Mouse (Mus musculus) kidney, adult 11 months (tissue): Measurements from ENCODE around the gene Pcyt2.

Experiments
- DNase-seq: peaks from one replicate; pipeline ENCODE4 v3.0.0; 2022

Gene Pcyt2

DNA sequence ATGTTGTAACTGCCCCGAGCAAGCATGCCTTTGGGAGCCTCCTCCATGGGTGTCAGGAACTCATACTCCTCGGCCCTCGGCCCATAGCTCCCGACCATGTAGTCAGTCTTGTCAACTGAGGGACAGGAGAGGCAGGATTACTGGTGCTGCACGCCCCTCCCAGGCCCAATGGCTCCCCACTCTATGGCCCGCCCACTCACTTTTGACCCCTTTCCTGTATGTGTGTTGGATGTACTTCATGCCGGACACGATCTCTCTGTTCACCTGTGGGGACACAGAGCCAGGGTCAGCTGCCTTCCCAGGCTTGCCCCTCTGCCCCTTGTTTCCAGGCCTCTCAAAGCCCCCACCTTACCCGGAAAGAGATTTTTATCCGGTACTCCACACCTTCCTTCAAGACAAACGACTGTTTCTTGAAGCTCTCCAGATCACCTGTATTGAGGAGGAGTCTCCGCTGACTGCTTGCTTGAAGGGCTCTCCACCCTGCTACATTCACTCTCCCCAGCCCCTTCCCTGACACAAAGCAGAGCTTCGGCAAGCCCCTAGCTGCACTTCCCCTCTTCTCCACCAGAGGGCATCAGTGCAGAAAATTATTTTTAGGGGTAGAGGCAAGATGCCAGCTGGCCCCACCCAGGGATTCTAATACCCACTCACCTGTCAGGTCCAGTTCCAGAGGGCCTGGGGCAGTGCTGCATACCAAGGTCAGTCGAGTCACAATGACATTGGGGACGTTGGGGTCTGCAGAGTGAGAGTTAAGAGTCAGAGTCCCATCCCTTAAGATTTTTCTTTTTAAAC, 38.2 kb downstream of the Pcyt2 start:
- peak; percentile 63 for DNase-seq

DNA sequence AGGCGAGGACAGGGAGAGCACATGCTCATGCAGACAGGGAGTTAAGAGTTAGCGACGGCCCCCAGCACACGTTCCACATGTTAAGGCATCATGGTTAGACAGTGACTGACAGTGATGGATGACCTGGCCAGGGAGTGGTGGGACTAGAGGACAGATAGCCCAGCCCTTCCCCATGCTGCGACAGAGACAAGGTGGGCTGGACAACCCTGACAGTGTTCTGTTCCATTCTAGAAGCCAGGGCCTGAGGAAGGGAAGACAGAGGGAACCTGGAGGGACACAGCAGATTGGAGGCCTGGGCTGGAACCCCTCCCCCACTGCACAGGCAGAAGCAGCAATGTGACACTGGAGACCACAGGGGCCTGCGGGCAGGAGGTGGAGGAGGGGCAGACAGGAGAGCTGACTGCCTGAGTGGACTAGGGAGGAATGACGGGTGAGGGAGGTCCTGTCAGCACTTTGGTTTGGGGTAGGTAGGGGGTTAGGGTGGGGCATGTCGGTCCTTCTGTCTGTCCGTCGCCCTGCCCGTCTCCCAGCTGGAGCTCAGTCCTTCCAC, 39.0 kb downstream of the Pcyt2 start:
- peak; percentile 39 for DNase-seq

DNA sequence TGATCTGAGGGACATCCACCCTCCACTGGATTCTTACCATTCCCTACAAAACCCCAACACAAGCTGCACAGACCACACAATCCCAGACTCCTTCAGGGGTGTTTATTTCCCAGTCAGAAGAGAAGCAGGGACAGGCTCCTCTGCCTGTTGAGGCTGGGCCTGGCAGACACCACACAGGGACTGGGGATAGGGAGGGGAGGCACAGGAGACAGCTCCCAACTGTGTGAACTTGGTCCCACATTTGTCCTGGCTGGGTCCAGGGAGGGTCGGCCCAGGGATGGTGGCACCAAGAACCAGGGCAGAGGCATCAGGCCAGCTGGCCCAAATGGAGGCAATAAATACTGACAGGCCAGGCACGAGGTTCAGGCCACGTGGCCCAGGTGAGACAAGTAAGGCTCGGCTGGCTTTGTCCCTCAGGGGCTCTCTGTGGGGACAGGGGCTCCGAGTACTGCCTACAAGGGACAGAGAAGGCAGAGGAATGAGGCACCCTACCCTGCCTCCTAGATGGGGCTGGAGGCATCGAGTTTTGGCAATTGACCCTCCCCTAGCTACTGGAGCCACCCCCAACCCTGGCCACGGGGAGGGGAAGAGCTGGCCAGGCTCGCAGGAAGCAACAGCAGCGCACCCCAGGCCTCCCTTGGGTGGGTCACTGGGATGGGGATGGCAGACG, 39.6 kb downstream of the Pcyt2 start:
- peak; percentile 71 for DNase-seq

- peak; percentile 77 for DNase-seq
Observed at GRCm38 (mm10) chr11:120577211-120578023, 40.3 kb downstream of the Pcyt2 start.

GRCm38 (mm10) chr11:120576365-120576981, 41.3 kb downstream of the Pcyt2 start:
- peak; percentile 92 for DNase-seq

DNA sequence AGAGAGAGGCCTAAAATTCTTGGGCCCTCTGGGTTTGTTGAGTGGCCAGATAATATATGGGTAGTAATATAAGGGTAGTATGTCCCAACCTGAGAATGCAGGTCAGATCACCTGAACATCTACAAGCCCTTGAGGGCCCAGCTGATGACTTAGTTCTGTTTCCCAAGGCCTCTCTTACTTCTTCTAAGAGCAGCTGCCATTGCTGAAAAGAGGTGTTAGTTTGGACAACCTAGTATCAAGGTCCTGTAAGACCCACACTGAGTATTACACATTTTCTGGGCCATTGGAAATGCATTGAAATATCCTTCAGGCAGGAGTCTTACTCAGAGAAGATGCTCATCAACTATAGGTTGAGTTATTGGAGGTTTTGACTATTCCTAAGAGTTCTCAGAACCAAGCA, 41.8 kb downstream of the Pcyt2 start:
- no peak for DNase-seq

- DNase-seq = no peak
Observed at GRCm38 (mm10) chr11:120575046-120575445, 42.7 kb downstream of the Pcyt2 start.

GRCm38 (mm10) chr11:120574278-120574600, 43.5 kb downstream of the Pcyt2 start:
- no peak for DNase-seq

DNA sequence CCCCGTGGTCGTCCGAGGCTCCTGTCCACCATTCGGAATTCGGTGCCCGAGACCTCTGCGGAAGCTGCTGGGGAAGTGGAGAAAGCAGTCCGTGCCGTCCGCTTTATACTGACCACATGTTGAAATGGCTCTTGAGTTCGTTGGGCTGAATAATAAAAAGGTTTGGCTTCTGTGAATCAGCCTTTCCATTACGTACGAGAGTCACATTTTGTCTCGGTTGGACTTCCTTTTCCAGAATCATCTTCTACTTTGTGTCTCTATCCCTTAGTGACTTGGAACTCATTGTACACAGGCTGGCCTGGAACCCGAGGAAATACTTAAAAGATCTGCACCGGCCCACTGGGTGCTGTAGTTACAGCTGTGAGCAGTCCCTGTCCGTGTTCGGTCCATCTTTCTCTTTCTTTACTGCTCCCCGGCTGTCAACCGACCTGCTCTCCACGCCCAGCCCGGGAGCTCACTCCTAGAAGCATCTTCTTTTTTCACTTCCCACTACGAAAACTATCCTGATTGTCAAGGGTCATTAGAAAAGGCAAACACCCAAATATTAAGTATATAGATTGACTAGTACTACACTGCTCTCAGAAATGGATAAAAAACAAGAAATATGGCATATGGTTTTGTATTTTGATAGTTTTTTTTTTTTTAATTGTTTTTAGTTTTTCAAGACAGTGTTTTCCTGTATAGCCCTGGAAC, 44.0 kb downstream of the Pcyt2 start:
- peak; percentile 32 for DNase-seq

DNA sequence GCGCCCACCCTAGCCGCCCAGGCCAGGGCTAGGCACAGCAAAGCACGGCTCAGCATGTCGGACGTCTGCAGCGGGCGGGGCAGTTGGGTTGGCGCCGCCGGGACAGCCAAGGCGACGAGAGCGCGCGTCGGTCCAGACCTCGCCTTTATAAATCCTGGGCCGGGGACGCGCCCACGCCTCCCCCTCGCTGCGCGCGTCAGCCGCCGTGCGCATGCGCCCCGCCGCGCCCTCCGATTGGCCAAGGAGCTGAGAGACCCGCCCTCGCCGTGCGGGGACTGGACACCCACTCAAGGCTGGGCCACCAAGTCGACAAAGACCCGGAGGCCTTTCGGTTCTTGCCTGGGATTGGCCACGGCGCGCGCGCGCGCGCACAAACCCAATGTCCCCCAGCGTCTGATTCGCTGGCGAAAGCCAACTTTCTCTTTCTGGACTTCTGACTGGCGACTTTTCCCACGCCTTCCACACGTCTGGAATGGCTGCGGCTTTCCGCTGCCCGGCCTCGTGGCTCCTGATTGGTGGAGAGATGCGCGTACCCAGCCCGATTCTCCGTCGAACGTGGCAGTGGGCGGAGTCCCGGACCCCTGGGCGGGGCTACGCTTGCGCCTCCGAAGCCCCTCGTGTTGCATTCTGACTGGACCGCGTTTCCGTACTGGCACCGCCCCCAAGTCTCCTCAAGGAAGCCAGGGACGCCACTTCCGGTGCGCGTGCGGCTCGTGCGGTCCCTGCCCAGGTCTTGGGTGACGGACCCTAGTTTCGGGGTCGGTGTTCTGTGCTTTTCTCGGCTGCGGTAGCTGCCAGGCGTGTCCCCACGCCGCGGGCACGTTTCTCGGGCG, 44.8 kb downstream of the Pcyt2 start, which contains the start of gene P4hb:
Gene P4hb (minus strand): TSS at position 502 of the 833 bp plus-strand sequence.
- peak; percentile 100 for DNase-seq

DNA sequence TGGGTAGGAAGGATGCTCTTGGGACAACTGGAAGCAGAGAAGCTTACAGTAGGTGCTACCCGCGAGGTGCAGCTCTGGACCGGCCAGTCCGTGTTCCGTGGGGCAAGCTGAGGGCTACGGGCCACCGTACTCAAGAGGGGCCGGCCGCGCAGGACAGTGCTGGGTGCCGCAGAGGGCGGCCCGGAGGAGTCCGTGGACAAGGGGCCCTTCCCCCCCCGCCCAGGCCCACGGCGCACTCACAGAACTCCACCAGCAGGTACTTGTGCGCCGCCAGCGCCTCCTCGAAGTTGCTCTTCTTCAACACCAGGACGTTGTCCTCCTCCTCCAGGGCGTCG, 45.4 kb downstream of the Pcyt2 start:
- DNase-seq = no peak

- no peak for DNase-seq
Observed at GRCm38 (mm10) chr11:120571754-120572416, 45.9 kb downstream of the Pcyt2 start.

- DNase-seq = no peak
Observed at GRCm38 (mm10) chr11:120571122-120571521, 46.6 kb downstream of the Pcyt2 start.

DNA sequence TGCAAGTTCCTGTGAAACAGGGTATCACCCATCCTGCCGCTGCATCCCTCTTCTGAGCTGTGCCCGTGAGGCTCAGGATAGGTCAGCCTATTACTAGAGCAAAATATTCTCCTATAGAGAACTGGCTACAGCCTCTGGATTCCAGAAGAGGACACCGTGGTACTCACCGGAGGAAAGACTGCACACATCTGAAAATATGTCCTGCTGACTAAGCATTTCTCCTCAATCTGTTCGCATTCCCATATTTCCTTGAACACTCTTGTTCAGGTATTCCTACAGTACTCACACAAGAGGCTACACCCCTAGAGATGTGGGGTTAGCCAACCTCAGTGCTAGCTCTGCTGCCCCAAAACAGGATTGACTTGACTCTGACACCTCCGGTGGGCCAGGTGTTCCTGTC, 49.4 kb downstream of the Pcyt2 start:
- DNase-seq = no peak

GRCm38 (mm10) chr11:120565114-120565513, 52.6 kb downstream of the Pcyt2 start:
- DNase-seq = no peak

GRCm38 (mm10) chr11:120562949-120563348, 54.8 kb downstream of the Pcyt2 start:
- no peak for DNase-seq

DNA sequence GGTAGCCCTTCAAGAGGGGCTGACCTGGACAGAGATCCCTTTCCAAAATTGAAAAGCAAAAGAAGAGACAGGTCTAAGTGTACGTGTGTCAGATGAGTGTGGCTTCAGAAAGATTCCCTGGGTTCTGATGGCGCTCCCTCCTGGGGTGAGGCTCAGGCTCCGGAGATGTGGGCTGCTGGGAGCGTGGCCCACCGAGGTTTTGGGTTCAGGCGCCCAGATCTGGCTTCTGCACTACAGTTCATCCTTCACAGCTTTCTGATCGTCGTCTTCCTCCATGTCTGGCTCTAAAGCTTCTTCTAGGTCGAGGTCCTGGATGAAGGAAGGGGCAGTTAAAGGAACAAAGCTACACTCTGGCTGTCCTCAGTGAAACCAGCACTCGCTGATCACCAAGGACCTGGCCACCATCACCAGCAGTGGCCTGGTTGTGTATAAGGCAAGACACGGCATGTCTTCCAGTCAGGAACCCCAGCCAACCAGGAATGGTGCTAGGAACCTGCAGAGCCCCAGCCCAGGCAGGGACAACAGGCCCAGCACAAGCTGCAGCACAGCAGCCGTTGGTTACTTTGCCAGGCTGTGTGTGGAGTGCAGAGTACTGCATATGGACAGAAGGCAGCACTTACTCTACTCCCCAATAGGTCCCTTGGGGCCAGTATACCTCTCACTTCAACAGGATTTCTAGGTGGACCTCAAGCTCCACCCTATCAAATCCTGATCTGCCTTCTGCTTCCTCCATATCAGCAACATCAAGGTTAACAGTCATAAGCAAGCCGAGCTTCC, 56.6 kb downstream of the Pcyt2 start:
- no peak for DNase-seq
